Mouse (Mus musculus): ENCODE measurements at regions not wholly inside any gene's neighbourhood (a gene's known extent, or its start where the extent isn't known, plus 50 kb on each side); places are given as distances from the start of the nearest gene placed in this dataset.

DNA sequence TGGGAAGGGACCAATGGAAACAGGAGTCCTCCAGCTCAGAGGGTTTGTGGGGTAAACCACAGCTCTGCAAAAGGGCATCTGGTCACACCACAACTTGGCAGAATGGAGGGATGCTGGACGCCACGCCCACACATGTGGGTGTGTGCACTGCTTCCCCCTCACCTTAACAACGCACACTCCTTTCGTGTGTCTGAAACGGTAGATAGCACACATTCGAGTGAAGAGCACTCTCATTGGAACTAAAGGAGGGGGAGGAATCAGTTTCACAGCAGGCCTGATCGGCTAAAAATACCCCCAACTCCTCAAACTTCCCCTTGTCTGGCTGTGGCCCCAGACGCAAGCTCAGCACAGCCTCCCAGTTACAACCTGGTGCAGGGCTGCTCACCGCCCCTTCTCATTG lies 118.3 kb upstream of the Klf14 start:
- no peak overlapping the region for H3K4me2 ChIP-seq (ENCODE audit: low read depth, low read length, severe bottlenecking)
- H3K9ac ChIP-seq (ENCODE audit: low read length): no peak overlapping the region
- no peak for DNase-seq (ENCODE audit: low spot score)
- no peak overlapping the region for H3K27ac ChIP-seq (ENCODE audit: low read depth, low read length)
- peaks cover 3% of the 10 kb centered on the region; the same call in 1 of the 2 replicates for H3K4me1 ChIP-seq (replicated peaks; ENCODE audit: control insufficient read depth, insufficient read depth, low read length)
- no peaks in the 10 kb centered on the region for H3K36me3 ChIP-seq (ENCODE audit: control insufficient read depth, insufficient read depth, low read length)
- no peaks in the 10 kb centered on the region for H3K9me3 ChIP-seq (ENCODE audit: control insufficient read depth, low read length)
- WGBS: 77% methylated on average over 9 of the region's 9 CpGs
- no peak for ATAC-seq (replicated peaks; ENCODE audit: low FRiP score)
- no peaks in the 10 kb centered on the region for H3K27me3 ChIP-seq (ENCODE audit: control insufficient read depth, insufficient read depth, low read length)
- no peak overlapping the region for H3K4me3 ChIP-seq (ENCODE audit: low read depth, low read length)

DNA sequence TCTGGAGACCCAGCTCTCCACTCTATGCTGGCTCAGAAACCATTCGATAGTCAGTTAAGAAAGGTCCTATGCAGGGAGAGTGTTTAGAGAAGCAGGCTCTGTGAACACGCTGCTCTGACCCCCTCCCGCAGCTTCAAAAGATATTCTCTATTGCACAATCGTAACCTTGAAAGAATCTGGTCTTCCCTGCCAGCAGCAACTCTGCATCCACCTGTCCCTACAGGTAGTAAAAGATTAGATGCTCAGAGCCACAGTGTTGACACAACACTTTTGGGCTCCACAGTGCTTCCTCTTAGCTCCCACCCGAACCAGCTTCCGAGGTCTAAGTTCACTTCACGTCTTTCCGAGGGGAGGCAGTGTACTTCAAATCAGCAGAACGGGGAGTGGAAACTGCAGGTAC lies 118.9 kb upstream of the Klf14 start:
- Histone ChIP-seq H3K4me3 (ENCODE audit: low read depth, low read length) (no peak overlapping the region), H3K4me1 (replicated peaks; ENCODE audit: control insufficient read depth, insufficient read depth, low read length) (peaks cover 3% of the 10 kb centered on the region; the same call in 1 of the 2 replicates), H3K4me2 (ENCODE audit: low read depth, low read length, severe bottlenecking) (no peak overlapping the region), H3K36me3 (ENCODE audit: control insufficient read depth, insufficient read depth, low read length) (no peaks in the 10 kb centered on the region), H3K27me3 (ENCODE audit: control insufficient read depth, insufficient read depth, low read length) (no peaks in the 10 kb centered on the region), H3K27ac (ENCODE audit: low read depth, low read length) (no peak overlapping the region), H3K9me3 (ENCODE audit: control insufficient read depth, low read length) (no peaks in the 10 kb centered on the region), H3K9ac (ENCODE audit: low read length) (no peak overlapping the region)
- ATAC-seq (replicated peaks; ENCODE audit: low FRiP score): no peak
- no peak for DNase-seq (ENCODE audit: low spot score)
- 88% methylated on average over 9 of the region's 9 CpGs for WGBS

DNA sequence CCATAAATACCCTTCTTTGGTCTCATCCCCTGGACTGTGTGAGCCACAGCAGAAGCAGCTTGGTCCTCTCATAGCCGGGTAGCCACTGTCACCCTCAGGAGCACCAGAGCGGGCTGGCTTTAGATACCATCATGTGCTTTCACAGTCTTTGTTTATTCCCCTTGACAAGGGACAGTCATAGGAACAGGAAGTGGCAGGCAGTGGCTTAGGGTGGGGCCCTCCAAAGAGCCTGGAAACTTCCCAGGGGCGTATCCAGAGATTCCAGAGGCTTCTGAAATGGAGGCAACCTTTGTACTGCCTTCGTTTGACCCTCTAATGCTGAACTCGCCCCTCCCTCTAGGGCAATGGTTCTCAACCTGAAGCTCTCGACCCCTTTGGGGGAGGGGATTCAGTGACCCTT lies 119.5 kb upstream of the Klf14 start:
- Histone ChIP-seq H3K27ac (ENCODE audit: low read depth, low read length) (no peak overlapping the region), H3K4me1 (replicated peaks; ENCODE audit: control insufficient read depth, insufficient read depth, low read length) (peaks cover 3% of the 10 kb centered on the region; the same call in 1 of the 2 replicates), H3K4me2 (ENCODE audit: low read depth, low read length, severe bottlenecking) (no peak overlapping the region), H3K9ac (ENCODE audit: low read length) (no peak overlapping the region), H3K27me3 (ENCODE audit: control insufficient read depth, insufficient read depth, low read length) (no peaks in the 10 kb centered on the region), H3K9me3 (ENCODE audit: control insufficient read depth, low read length) (no peaks in the 10 kb centered on the region), H3K36me3 (ENCODE audit: control insufficient read depth, insufficient read depth, low read length) (no peaks in the 10 kb centered on the region), H3K4me3 (ENCODE audit: low read depth, low read length) (no peak overlapping the region)
- no peak for DNase-seq (ENCODE audit: low spot score)
- 77% methylated on average over 6 of the region's 6 CpGs for WGBS
- no peak for ATAC-seq (replicated peaks; ENCODE audit: low FRiP score)

DNA sequence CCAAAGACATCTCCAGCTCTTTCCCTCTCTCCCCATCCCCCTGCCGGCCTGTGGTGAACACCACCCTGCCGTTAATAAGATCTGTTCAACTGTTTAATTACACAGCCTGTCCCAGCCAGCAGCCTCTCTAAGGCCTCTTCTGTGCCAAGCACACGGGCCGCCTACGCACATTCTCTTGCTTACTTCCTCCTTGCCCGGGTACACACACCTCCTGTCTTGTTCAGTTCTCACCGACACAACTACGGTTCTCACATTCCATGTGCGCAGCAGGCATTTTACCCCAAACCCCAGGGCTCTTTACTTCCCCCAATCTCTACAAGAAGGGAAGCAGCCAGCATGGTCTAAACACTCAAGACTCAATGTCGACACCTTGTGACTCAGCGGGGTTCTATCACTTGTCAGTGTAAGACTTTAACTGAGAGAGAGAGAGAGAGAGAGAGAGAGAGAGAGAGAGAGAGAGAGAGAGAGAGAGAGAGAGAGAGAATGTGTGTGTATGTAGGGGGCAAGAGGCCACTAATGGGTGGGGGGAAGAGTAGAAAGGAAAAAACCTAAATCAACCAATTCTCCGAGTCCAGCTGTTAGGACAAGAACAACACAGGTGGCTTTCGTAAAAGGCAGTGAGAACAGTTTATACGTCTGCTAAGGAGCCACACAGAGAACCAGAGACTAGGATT lies 120.8 kb upstream of the Klf14 start:
- Histone ChIP-seq H3K27ac (ENCODE audit: low read depth, low read length) (no peak overlapping the region), H3K27me3 (ENCODE audit: control insufficient read depth, insufficient read depth, low read length) (no peaks in the 10 kb centered on the region), H3K9ac (ENCODE audit: low read length) (no peak overlapping the region), H3K4me1 (replicated peaks; ENCODE audit: control insufficient read depth, insufficient read depth, low read length) (peaks cover 3% of the 10 kb centered on the region; the same call in 1 of the 2 replicates), H3K4me2 (ENCODE audit: low read depth, low read length, severe bottlenecking) (no peak overlapping the region), H3K9me3 (ENCODE audit: control insufficient read depth, low read length) (no peaks in the 10 kb centered on the region), H3K36me3 (ENCODE audit: control insufficient read depth, insufficient read depth, low read length) (no peaks in the 10 kb centered on the region), H3K4me3 (ENCODE audit: low read depth, low read length) (no peak overlapping the region)
- 85% methylated on average over 14 of the region's 14 CpGs for WGBS
- DNase-seq (ENCODE audit: low spot score) (no peak), ATAC-seq (replicated peaks; ENCODE audit: low FRiP score) (no peak)

DNA sequence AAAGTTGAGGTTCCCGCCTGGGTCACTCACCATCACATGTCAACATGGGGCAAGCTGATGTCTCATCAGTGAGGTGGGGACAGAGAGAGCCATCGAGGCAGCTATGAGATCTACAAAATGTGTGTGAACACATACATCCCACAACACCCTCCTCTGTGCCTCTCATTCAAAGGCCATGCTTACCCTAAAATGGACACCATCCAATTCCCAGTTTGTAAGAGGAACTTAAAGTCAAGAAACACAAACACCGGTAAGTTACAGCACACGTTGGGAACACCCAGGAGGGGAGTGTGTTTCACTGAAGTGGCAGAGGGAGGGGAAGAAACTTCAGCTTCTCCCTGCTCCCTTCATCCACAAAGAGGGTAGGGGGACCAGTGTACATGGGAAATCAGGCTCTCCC lies 121.4 kb upstream of the Klf14 start:
- H3K4me1 ChIP-seq (replicated peaks; ENCODE audit: control insufficient read depth, insufficient read depth, low read length): peaks cover 3% of the 10 kb centered on the region; the same call in 1 of the 2 replicates
- no peak overlapping the region for H3K4me3 ChIP-seq (ENCODE audit: low read depth, low read length)
- no peaks in the 10 kb centered on the region for H3K27me3 ChIP-seq (ENCODE audit: control insufficient read depth, insufficient read depth, low read length)
- H3K4me2 ChIP-seq (ENCODE audit: low read depth, low read length, severe bottlenecking): no peak overlapping the region
- ATAC-seq (replicated peaks; ENCODE audit: low FRiP score) (no peak), DNase-seq (ENCODE audit: low spot score) (no peak)
- no peaks in the 10 kb centered on the region for H3K9me3 ChIP-seq (ENCODE audit: control insufficient read depth, low read length)
- 92% methylated on average over 4 of the region's 4 CpGs for WGBS
- no peak overlapping the region for H3K9ac ChIP-seq (ENCODE audit: low read length)
- H3K27ac ChIP-seq (ENCODE audit: low read depth, low read length): no peak overlapping the region
- H3K36me3 ChIP-seq (ENCODE audit: control insufficient read depth, insufficient read depth, low read length): no peaks in the 10 kb centered on the region

DNA sequence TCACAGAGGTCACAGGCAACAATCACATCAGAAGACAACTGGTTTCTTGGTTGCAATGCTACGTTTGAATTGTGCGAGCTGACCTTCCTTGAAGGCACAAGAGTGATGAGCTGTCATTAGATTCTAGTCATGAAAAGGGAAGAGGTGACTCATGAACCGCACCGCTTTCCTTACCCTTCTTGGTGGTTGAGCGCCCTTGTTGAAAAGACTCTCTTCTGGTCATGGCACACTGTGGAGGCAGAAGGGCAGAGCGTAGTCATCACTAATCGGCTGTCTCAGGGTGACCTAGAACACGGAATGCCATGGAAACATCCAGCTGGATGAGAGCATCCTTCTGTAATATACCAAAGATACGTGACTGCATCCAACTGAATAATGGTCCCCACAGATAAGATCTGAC lies 121.8 kb upstream of the Klf14 start:
- Histone ChIP-seq H3K4me3 (ENCODE audit: low read depth, low read length) (no peak overlapping the region), H3K36me3 (ENCODE audit: control insufficient read depth, insufficient read depth, low read length) (no peaks in the 10 kb centered on the region), H3K27me3 (ENCODE audit: control insufficient read depth, insufficient read depth, low read length) (no peaks in the 10 kb centered on the region), H3K4me1 (replicated peaks; ENCODE audit: control insufficient read depth, insufficient read depth, low read length) (no peaks in the 10 kb centered on the region), H3K9me3 (ENCODE audit: control insufficient read depth, low read length) (no peaks in the 10 kb centered on the region), H3K27ac (ENCODE audit: low read depth, low read length) (no peak overlapping the region), H3K4me2 (ENCODE audit: low read depth, low read length, severe bottlenecking) (no peak overlapping the region), H3K9ac (ENCODE audit: low read length) (no peak overlapping the region)
- WGBS: 94% methylated on average over 9 of the region's 9 CpGs
- DNase-seq (ENCODE audit: low spot score): no peak
- ATAC-seq (replicated peaks; ENCODE audit: low FRiP score): no peak

DNA sequence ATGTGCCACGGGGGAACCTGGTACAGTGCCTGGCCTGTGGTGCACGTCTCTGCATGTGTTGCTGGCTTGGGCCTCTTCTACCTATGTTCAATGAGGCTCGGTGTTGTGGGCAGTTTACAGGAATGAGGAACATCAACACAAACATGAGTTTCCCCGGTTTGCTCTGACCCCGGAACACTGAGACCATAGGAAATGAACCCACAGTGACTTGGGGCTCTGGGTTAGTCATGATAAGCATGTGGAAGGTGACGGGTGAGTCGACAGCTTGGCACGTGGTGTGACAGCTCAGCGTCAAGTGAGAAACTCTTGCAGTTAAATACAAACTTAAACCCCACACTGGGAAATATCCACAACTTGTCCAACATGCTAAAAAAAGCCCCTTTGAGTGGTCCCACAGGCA lies 122.4 kb upstream of the Klf14 start:
- H3K9ac ChIP-seq (ENCODE audit: low read length): no peak overlapping the region
- H3K27ac ChIP-seq (ENCODE audit: low read depth, low read length): no peak overlapping the region
- H3K36me3 ChIP-seq (ENCODE audit: control insufficient read depth, insufficient read depth, low read length): no peaks in the 10 kb centered on the region
- WGBS: 95% methylated on average over 9 of the region's 9 CpGs
- DNase-seq (ENCODE audit: low spot score) (no peak), ATAC-seq (replicated peaks; ENCODE audit: low FRiP score) (no peak)
- no peaks in the 10 kb centered on the region for H3K4me1 ChIP-seq (replicated peaks; ENCODE audit: control insufficient read depth, insufficient read depth, low read length)
- no peaks in the 10 kb centered on the region for H3K9me3 ChIP-seq (ENCODE audit: control insufficient read depth, low read length)
- no peak overlapping the region for H3K4me3 ChIP-seq (ENCODE audit: low read depth, low read length)
- no peaks in the 10 kb centered on the region for H3K27me3 ChIP-seq (ENCODE audit: control insufficient read depth, insufficient read depth, low read length)
- H3K4me2 ChIP-seq (ENCODE audit: low read depth, low read length, severe bottlenecking): no peak overlapping the region

DNA sequence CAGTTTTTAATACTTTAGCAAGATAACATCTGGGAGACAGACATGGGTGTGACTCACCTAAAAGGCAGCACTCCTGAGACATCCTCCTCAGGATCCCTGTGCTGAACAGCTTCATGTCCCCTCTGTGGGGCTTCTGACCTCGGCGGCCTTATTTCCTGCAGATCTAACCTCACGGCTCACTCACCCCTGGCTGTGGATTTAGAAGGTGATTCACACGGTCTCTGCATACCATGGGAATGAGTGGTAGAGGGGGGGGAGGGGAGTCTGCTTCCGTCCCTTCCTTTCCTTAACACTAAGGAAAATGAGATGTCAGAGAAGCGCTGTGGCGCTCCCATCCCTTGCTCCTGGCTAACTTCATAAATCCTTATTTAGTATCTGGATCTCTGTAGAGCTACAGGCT lies 123.1 kb upstream of the Klf14 start:
- peaks cover 3% of the 10 kb centered on the region; the same call in 1 of the 2 replicates for H3K4me1 ChIP-seq (replicated peaks; ENCODE audit: control insufficient read depth, insufficient read depth, low read length)
- 72% methylated on average over 7 of the region's 7 CpGs for WGBS
- H3K4me2 ChIP-seq (ENCODE audit: low read depth, low read length, severe bottlenecking): no peak overlapping the region
- DNase-seq (ENCODE audit: low spot score) (no peak), ATAC-seq (replicated peaks; ENCODE audit: low FRiP score) (no peak)
- H3K9me3 ChIP-seq (ENCODE audit: control insufficient read depth, low read length): no peaks in the 10 kb centered on the region
- H3K36me3 ChIP-seq (ENCODE audit: control insufficient read depth, insufficient read depth, low read length): no peaks in the 10 kb centered on the region
- H3K9ac ChIP-seq (ENCODE audit: low read length): no peak overlapping the region
- no peak overlapping the region for H3K4me3 ChIP-seq (ENCODE audit: low read depth, low read length)
- no peak overlapping the region for H3K27ac ChIP-seq (ENCODE audit: low read depth, low read length)
- H3K27me3 ChIP-seq (ENCODE audit: control insufficient read depth, insufficient read depth, low read length): no peaks in the 10 kb centered on the region
